Mouse (Mus musculus) MEL (cell line): ENCODE results near the gene Tmem220. TPM values are rescaled to one million over a fixed set of nuclear protein-coding genes. Genes with fewer than 3 reads are reported as not detected.

ENCODE experiments used
- DNase-seq: peaks from one replicate; pipeline ENCODE4 v3.0.0; 2011; ENCODE audit warnings: low read depth, low spot score
- H3K27ac ChIP-seq: 2 replicates; pipeline ENCODE4 v1.5.1; 2012; ENCODE audit warnings: low read depth, mild to moderate bottlenecking, control low read depth, low read length, moderate library complexity; ENCODE audit not compliant: control insufficient read depth
- H3K27me3 ChIP-seq, 2 experiments: fragments of 150-350 bp in 1 of 2; sonication (generic) in 1 of 2; 2 replicates each; pipeline ENCODE4 v1.6.1; 2012; ENCODE audit warnings: low read length in 2 of 2, mild to moderate bottlenecking in 2 of 2, improper control_type of control experiment in 1 of 2, moderate library complexity in 1 of 2; ENCODE audit not compliant: insufficient read depth in 2 of 2, control insufficient read depth in 1 of 2
- H3K36me3 ChIP-seq, 2 experiments: 2 replicates each; pipeline ENCODE4 v1.6.1; 2012 to 2014; ENCODE audit warnings: low read length in 2 of 2, improper control_type of control experiment in 1 of 2, inconsistent platforms in 1 of 2, mild to moderate bottlenecking in 1 of 2; ENCODE audit not compliant: insufficient read depth in 2 of 2, control insufficient read depth in 1 of 2
- H3K4me1 ChIP-seq, 2 experiments: fragments of 150-350 bp in 1 of 2; sonication (generic) in 1 of 2; 2 replicates each; pipeline ENCODE4 v1.6.1; 2012; ENCODE audit warnings: low read length in 2 of 2, improper control_type of control experiment in 1 of 2, mild to moderate bottlenecking in 1 of 2; ENCODE audit not compliant: insufficient read depth in 2 of 2, control insufficient read depth in 1 of 2
- H3K4me3 ChIP-seq, 2 experiments: fragments of 150-350 bp in 1 of 2; sonication (generic) in 1 of 2; 2 replicates each; pipeline ENCODE4 v1.5.1; 2012; ENCODE audit warnings: low read depth in 2 of 2, low read length in 2 of 2, mild to moderate bottlenecking in 2 of 2, moderate library complexity in 2 of 2, control low read depth in 1 of 2, improper control_type of control experiment in 1 of 2; ENCODE audit not compliant: control insufficient read depth in 1 of 2, insufficient read depth in 1 of 2
- H3K79me2 ChIP-seq: 2 replicates; pipeline ENCODE4 v1.6.1; 2012; ENCODE audit warnings: mild to moderate bottlenecking, low read length, moderate library complexity; ENCODE audit not compliant: control insufficient read depth, poor library complexity, insufficient read depth
- H3K9ac ChIP-seq: 2 replicates; pipeline ENCODE4 v1.6.1; 2012; ENCODE audit warnings: low read depth, mild to moderate bottlenecking, control low read depth, low read length, moderate library complexity; ENCODE audit not compliant: control insufficient read depth, poor library complexity, severe bottlenecking
- H3K9me3 ChIP-seq: fragments of 150-350 bp; sonication (generic); replicated peaks from 2 replicates; pipeline ENCODE4 v1.6.1; 2012; ENCODE audit warnings: mild to moderate bottlenecking, low read length, improper control_type of control experiment, moderate library complexity; ENCODE audit not compliant: insufficient read depth
- BHLHE40 ChIP-seq: IDR thresholded peaks from 2 replicates; pipeline ENCODE4 v1.6.1; 2012; ENCODE audit warnings: low read depth, mild to moderate bottlenecking, inconsistent platforms, low read length, improper control_type of control experiment, borderline replicate concordance
- CHD1 ChIP-seq: IDR thresholded peaks from 2 replicates; pipeline ENCODE4 v1.6.1; 2012; ENCODE audit warnings: low read depth, mild to moderate bottlenecking, inconsistent platforms, low read length, improper control_type of control experiment
- CHD2 ChIP-seq: IDR thresholded peaks from 2 replicates; pipeline ENCODE4 v1.6.1; 2011; ENCODE audit warnings: low read length, improper control_type of control experiment
- CTCF ChIP-seq, 3 experiments: IDR thresholded peaks in 2 of 3; conservative IDR thresholded peaks in 1 of 3; 2 replicates each; pipeline ENCODE4 v1.5.1; 2011 to 2012; ENCODE audit warnings: low read length in 3 of 3, low read depth in 2 of 3, mild to moderate bottlenecking in 2 of 3, improper control_type of control experiment in 1 of 3, inconsistent platforms in 1 of 3, mixed read lengths in 1 of 3, moderate library complexity in 1 of 3; ENCODE audit not compliant: control insufficient read depth in 1 of 3, insufficient read depth in 1 of 3, poor library complexity in 1 of 3, severe bottlenecking in 1 of 3
- ELF1 ChIP-seq: IDR thresholded peaks from 2 replicates; pipeline ENCODE4 v1.6.1; 2014; ENCODE audit warnings: low read depth, mild to moderate bottlenecking, inconsistent platforms, low read length, improper control_type of control experiment, moderate library complexity
- HCFC1 ChIP-seq: IDR thresholded peaks from 2 replicates; pipeline ENCODE4 v1.6.1; 2012; ENCODE audit warnings: low read depth, mild to moderate bottlenecking, inconsistent platforms, low read length, improper control_type of control experiment, moderate library complexity
- KAT2A ChIP-seq: conservative IDR thresholded peaks from 2 replicates; pipeline ENCODE4 v1.6.1; 2012; ENCODE audit warnings: low read depth, low read length, improper control_type of control experiment, inconsistent platforms
- MAX ChIP-seq: IDR thresholded peaks from 2 replicates; pipeline ENCODE4 v1.6.1; 2011; ENCODE audit warnings: low read length, improper control_type of control experiment
- MAZ ChIP-seq: IDR thresholded peaks from 2 replicates; pipeline ENCODE4 v1.6.1; 2012; ENCODE audit warnings: low read depth, mild to moderate bottlenecking, inconsistent platforms, low read length, improper control_type of control experiment
- NELFE ChIP-seq: IDR thresholded peaks from 2 replicates; pipeline ENCODE4 v1.6.1; 2011; ENCODE audit warnings: low read depth, low read length, improper control_type of control experiment
- NRF1 ChIP-seq: IDR thresholded peaks from 2 replicates; pipeline ENCODE4 v1.6.1; 2014; ENCODE audit warnings: low read depth, mild to moderate bottlenecking, inconsistent platforms, low read length, improper control_type of control experiment, moderate library complexity; ENCODE audit not compliant: poor library complexity, insufficient read depth, severe bottlenecking
- POLR2A ChIP-seq, 2 experiments: IDR thresholded peaks; 2 replicates each; pipeline ENCODE4 v1.6.1; 2011 to 2012; ENCODE audit warnings: low read length in 2 of 2, mild to moderate bottlenecking in 2 of 2, control low read depth in 1 of 2, improper control_type of control experiment in 1 of 2, low read depth in 1 of 2, moderate library complexity in 1 of 2; ENCODE audit not compliant: control insufficient read depth in 1 of 2, insufficient read depth in 1 of 2, poor library complexity in 1 of 2
- POLR2AphosphoS2 ChIP-seq: IDR thresholded peaks from 2 replicates; pipeline ENCODE4 v1.6.1; 2011; ENCODE audit warnings: low read length, improper control_type of control experiment
- POLR2AphosphoS5 ChIP-seq: IDR thresholded peaks from 2 replicates; pipeline ENCODE4 v1.6.1; 2012; ENCODE audit warnings: low read depth, borderline replicate concordance, mild to moderate bottlenecking, inconsistent platforms, low read length, moderate library complexity, mixed read lengths
- RCOR1 ChIP-seq: IDR thresholded peaks from 2 replicates; pipeline ENCODE4 v1.6.1; 2012; ENCODE audit warnings: low read depth, mild to moderate bottlenecking, inconsistent platforms, low read length, improper control_type of control experiment
- SIN3A ChIP-seq: IDR thresholded peaks from 2 replicates; pipeline ENCODE4 v1.6.1; 2012; ENCODE audit warnings: low read length, improper control_type of control experiment, inconsistent platforms
- SMC3 ChIP-seq: IDR thresholded peaks from 2 replicates; pipeline ENCODE4 v1.6.1; 2011; ENCODE audit warnings: low read depth, low read length, improper control_type of control experiment
- TAL1 ChIP-seq: IDR thresholded peaks from 2 replicates; pipeline ENCODE4 v1.6.1; 2012; ENCODE audit warnings: mild to moderate bottlenecking, inconsistent platforms, low read length, moderate library complexity, mixed read lengths
- TCF12 ChIP-seq: IDR thresholded peaks from 2 replicates; pipeline ENCODE4 v1.6.1; 2014; ENCODE audit warnings: low read depth, mild to moderate bottlenecking, inconsistent platforms, low read length, improper control_type of control experiment, moderate library complexity
- USF2 ChIP-seq, 2 experiments: IDR thresholded peaks; 2 replicates each; pipeline ENCODE4 v1.6.1; 2011 to 2012; ENCODE audit warnings: improper control_type of control experiment in 2 of 2, low read length in 2 of 2, borderline replicate concordance in 1 of 2, inconsistent platforms in 1 of 2, low read depth in 1 of 2, mild to moderate bottlenecking in 1 of 2; ENCODE audit not compliant: insufficient read depth in 1 of 2
- ZC3H11A ChIP-seq: IDR thresholded peaks from 2 replicates; pipeline ENCODE4 v1.6.1; 2012; ENCODE audit warnings: low read depth, mild to moderate bottlenecking, inconsistent platforms, low read length, improper control_type of control experiment
- ZKSCAN1 ChIP-seq: IDR thresholded peaks from 2 replicates; pipeline ENCODE4 v1.6.1; 2012; ENCODE audit warnings: low read depth, mild to moderate bottlenecking, inconsistent platforms, low read length, improper control_type of control experiment, moderate library complexity
- ZMIZ1 ChIP-seq: IDR thresholded peaks from 2 replicates; pipeline ENCODE4 v1.6.1; 2012; ENCODE audit warnings: low read depth, mild to moderate bottlenecking, inconsistent platforms, low read length, improper control_type of control experiment, moderate library complexity
- ZNF384 ChIP-seq: IDR thresholded peaks from 2 replicates; pipeline ENCODE4 v1.6.1; 2012; ENCODE audit warnings: low read depth, mild to moderate bottlenecking, inconsistent platforms, low read length, improper control_type of control experiment
- polyA plus RNA-seq, 2 experiments: library from polyadenylated mRNA; stranded (reverse) in 1 of 2; unstranded in 1 of 2; fragments of >175 nt in 1 of 2; fragments of >200 nt in 1 of 2; gene quantifications; 2 replicates each; pipeline versions ENCODE4 v1.2.1 to v1.2.4; 2012; ENCODE audit warnings: low replicate concordance in 2 of 2, low read depth in 1 of 2; ENCODE audit not compliant: insufficient read length in 2 of 2, insufficient read depth in 1 of 2, missing spikeins in 1 of 2
- total RNA-seq: library from RNA; depleted of rRNA; stranded (reverse); fragments of 300-350 nt; gene quantifications from 2 replicates; pipeline ENCODE4 v1.2.3, GENCODE M21; 2012

The Tmem220 gene
- total and polyA plus RNA-seq, 3 experiments: 0.35 to 0.99 TPM; not detected in 1

DNA sequence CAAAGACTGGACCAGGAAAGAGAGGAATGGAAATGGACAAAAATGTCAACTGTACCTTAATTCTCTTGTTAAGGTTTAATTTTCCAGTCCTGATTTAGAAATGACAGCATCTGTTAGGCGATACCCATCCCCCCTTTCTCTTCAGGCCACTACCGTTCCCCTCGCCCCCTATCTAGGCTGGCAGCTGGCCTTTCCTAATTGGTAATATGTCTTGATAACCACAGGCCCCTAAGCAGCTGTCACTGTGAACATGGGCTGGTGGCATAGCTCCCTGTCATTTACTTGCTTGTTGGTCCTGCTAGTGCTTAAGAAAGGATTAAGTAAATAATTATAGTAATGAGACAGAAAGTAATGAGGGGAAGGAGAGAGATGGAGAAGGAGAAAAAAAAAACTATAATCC, 52.5 kb downstream of the Tmem220 start:
- H3K4me3 ChIP-seq: no peak overlapping the region
- no peaks in the 10 kb centered on the region for H3K9me3 ChIP-seq
- H3K9ac ChIP-seq: no peak overlapping the region
- peaks cover 3 to 6% of the 10 kb centered on the region in 2 experiments; a peak in 3 of 4 replicates for H3K4me1 ChIP-seq
- TF ChIP-seq ELF1: no peak
- no peak for TF ChIP-seq HCFC1
- no peak for TF ChIP-seq ZNF384
- TF ChIP-seq KAT2A: no peak
- no peak for TF ChIP-seq SMC3
- TF ChIP-seq MAZ: no peak
- no peak for TF ChIP-seq USF2 (IDR thresholded peaks at IDR 0.05; ENCODE audit: borderline replicate concordance in 1 of 2, insufficient read depth in 1 of 2, low read depth in 1 of 2, low read length in 2 of 2)
- no peak for TF ChIP-seq TCF12
- no peak for TF ChIP-seq POLR2A (IDR thresholded peaks at IDR 0.05; ENCODE audit: control insufficient read depth in 1 of 2, insufficient read depth in 1 of 2, low read depth in 1 of 2, low read length in 2 of 2, poor library complexity in 1 of 2)
- no peak for TF ChIP-seq NELFE
- no peak for TF ChIP-seq CHD1
- TF ChIP-seq SIN3A: no peak
- no peak for TF ChIP-seq BHLHE40
- TF ChIP-seq POLR2AphosphoS5: no peak
- TF ChIP-seq ZMIZ1: no peak
- no peak for TF ChIP-seq CTCF (IDR thresholded peaks at IDR 0.05 in 2 of 3, conservative IDR thresholded peaks at IDR 0.05 in 1 of 3; ENCODE audit: control insufficient read depth in 1 of 3, insufficient read depth in 1 of 3, low read depth in 2 of 3, low read length in 3 of 3, poor library complexity in 1 of 3, severe bottlenecking in 1 of 3)
- no peak for TF ChIP-seq MAX
- TF ChIP-seq CHD2: no peak
- no peak for TF ChIP-seq RCOR1
- no peak for TF ChIP-seq TAL1
- peaks cover 5 to 6% of the 10 kb centered on the region in 2 experiments; a peak in 3 of 4 replicates for H3K27me3 ChIP-seq
- H3K36me3 ChIP-seq: peaks cover 0 to 2% of the 10 kb centered on the region in 2 experiments; a peak in 1 of 4 replicates
- no peaks in the 10 kb centered on the region for H3K79me2 ChIP-seq
- no peak overlapping the region for H3K27ac ChIP-seq
- no peak for DNase-seq

DNA sequence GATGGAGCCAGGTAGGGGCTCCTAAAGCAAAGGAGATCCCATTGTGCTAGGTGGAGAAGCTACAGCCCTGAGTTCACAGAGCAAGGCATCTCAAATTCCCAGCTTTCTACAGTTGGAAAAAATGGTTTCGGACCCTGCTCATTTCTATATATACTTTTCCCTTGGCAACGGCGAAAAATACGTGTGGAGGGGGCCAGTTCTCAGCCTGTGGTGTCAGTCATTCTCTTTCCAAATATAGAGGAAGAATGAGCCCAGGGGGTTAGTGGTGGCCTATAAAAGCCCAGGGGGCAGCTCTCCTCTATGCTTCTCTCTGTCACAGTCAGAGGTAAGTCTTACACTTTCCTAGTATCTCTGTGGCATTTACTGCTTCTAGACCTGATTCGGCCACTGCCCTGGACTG, 53.0 kb downstream of the Tmem220 start, which contains the start of gene Myh3:
TSS of gene Myh3 (plus strand) at position 301 of the 400 bp plus-strand sequence.
- no peak for DNase-seq
- H3K9ac ChIP-seq: no peak within 1 kb of the TSS
- TF ChIP-seq RCOR1 (no peak), POLR2A (IDR thresholded peaks at IDR 0.05; ENCODE audit: control insufficient read depth in 1 of 2, insufficient read depth in 1 of 2, low read depth in 1 of 2, low read length in 2 of 2, poor library complexity in 1 of 2) (no peak), TAL1 (no peak), ZC3H11A (no peak), POLR2AphosphoS5 (no peak), ZKSCAN1 (no peak), ELF1 (no peak), POLR2AphosphoS2 (no peak), SMC3 (no peak), CHD1 (no peak), CTCF (IDR thresholded peaks at IDR 0.05 in 2 of 3, conservative IDR thresholded peaks at IDR 0.05 in 1 of 3; ENCODE audit: control insufficient read depth in 1 of 3, insufficient read depth in 1 of 3, low read depth in 2 of 3, low read length in 3 of 3, poor library complexity in 1 of 3, severe bottlenecking in 1 of 3) (no peak), NRF1 (no peak)
- H3K4me1 ChIP-seq: peaks cover 3 to 6% of the 10 kb centered on the region in 2 experiments; a peak in 3 of 4 replicates
- H3K27ac ChIP-seq: no peak within 1 kb of the TSS
- no peak within 1 kb of the TSS for H3K4me3 ChIP-seq
- H3K36me3 ChIP-seq: peaks cover 0 to 2% of the 10 kb centered on the region in 2 experiments; a peak in 1 of 4 replicates
- peaks cover 4 to 6% of the 10 kb centered on the region in 2 experiments; a peak in 2 of 4 replicates for H3K27me3 ChIP-seq
- no peaks in the 10 kb centered on the region for H3K79me2 ChIP-seq
- H3K9me3 ChIP-seq: no peaks in the 10 kb centered on the region
